Mouse (Mus musculus): ENCODE results near the gene Ppp2r3a.

Ppp2r3a gene

DNA sequence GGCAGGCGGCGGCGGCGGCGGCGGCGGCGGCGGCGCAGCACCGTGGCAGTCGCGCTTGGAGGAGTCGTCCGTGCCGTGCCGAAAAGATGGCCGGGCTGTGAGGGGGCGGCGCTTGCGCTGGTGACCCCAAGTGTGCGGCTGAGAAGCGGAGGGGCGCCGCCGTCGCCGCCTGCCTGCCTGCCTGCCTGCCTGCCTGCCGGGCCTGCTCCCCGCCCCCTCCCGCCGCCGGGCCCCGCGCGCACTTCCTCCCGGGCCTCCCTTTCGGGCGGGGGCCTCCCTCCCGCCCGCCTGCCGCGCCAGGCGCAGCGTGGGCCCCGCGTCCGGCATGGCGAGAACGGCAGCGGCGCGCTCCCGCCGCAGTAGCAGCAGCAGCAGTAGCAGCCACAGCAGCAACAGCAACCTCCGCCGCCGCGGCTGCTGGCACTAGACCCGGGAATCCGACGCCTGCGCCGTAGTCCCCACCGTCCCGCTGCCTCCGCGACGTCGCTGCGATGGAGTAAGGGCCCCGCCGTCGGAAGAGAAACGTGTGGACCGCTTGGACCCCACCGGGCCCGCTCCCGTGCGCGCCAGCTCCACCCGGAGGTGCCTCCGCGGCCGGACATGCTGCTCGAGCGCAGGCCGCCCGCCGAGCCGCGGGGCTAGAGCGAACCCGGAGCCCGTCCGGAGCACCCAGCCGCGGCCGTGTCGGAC, 177.1 kb downstream of the Ppp2r3a start:
- peak; percentile 65 for DNase-seq (ENCODE audit: low spot score)

DNA sequence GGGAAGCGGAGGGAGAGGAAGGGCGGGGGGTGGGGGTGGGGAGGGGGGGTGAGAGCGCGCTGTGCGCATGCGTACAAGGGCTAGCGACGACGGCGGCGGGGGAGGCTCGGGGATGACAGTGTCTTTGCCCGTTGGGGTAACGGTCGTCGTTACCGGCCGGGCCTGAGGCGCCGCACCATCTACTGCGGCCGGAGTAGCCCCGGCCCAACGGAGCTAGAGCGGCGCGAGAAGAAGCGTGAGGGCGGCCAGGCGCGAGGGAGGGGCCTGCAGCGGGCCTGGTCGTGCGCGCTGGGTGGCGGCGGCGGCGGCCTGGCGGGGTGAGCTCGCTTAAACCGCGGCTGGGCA, 177.6 kb downstream of the Ppp2r3a start, which contains the start of gene Msl2:
Gene Msl2, plus strand, starts transcription at position 115 of the 345 bp plus-strand sequence.
- no peak for DNase-seq (ENCODE audit: low spot score)

DNA sequence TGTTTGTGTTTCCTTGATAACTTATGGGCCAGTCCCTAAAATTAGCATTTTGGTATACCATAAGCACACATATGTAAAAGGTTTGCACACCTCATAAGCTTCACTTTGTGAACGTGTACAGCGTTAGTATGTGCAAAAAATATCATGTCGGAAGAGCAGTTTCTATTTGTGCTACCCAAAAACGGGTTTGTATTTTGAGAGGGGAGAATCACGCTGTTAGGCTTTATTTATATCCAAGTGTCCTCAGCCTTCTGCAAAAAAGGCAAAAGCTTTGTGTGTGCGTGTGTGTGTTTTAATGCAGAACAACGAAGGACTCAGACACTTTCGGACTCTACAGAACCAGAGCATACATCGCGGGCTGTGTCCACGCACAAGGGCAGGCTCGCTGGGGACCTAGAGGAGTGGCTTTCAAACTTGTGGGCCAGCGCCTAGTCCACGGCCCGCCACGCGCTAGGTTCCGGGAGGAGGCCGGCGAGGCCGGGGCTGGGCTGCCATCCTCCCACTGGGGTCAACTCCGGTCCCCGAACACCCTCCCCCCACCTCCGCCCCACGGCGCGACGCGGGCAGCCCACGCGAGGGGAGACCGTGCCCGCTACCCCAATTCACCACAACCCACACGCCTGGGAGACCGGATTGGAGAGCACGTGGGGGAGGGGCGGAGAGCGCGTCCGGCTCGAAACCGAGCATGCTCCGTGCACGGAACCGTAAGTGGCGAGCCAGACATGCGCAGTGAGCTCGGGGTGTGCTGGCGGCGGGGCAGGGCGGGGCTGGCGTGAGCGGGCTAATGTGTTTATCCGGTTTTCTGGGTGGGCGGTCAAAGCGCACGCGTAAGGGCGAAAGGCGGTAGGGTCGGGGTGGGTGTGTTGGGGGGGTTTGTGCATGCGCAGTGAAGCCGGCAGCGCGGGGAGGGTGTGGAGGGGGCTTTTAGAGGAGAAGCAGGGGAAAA, 178.3 kb downstream of the Ppp2r3a start:
- DNase-seq (ENCODE audit: low spot score), result peak; percentile 99

DNA sequence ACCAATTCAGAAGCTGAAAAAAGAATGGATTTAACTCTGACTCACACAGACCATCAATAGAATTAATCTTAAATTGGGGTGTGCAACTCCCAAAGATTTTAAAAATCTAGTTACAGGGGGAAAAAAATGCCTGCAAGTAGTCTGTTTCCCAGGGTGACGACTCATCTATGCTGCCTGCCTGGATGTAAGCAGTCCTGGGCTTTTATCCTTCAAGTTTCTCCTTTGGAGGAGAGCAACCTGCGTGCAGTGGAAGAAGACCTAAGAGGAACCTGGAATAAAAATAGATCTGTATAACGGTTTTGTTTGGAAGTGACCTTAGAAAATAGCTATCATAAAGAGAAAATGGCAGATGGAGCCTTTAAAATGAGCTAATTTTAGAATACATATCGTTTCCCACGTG, 179.1 kb downstream of the Ppp2r3a start:
- DNase-seq (ENCODE audit: low spot score), result no peak

DNA sequence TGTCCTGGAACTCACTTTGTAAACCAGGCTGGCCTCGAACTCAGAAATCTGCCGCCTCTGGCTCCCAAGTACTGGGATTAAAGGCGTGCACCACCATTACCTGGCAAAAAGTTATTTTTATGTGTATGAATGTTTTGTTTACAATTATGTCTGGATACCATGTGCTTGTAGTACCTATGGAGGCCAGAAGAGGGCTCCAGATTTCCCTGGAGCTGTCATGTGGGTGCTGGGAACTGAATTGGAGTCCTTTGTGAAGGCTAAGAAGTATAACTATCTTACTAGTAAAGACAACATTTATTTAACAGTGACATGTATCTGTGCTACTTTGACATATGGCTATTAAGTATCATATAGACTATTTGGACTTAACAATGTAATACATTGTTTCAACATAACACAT, 181.8 kb downstream of the Ppp2r3a start:
- no peak for DNase-seq (ENCODE audit: low spot score)

DNA sequence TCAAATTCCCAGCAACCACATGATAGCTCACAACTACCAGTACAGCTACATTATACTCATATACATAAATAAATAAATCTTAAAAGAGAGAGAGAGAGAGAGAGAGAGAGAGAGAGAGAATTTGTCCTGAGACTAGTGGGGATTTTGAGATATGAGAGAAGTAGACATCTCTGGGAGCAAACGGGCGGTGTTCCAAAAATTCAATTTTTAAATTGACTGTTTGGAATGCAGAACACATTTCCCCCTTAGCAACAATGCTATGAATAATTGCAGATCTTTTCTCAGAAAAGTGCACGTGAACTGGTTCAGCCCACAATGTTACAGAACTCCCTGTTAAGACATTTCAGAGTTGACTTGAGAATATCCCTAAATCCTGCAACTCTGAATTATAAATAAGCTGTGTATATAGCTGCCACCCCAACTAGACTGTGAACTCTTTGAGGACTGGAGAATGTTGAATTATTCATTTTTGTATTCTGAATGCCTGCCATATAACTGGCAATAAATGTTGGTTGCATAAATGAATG, 186.5 kb downstream of the Ppp2r3a start:
- DNase-seq (ENCODE audit: low spot score), result no peak

DNA sequence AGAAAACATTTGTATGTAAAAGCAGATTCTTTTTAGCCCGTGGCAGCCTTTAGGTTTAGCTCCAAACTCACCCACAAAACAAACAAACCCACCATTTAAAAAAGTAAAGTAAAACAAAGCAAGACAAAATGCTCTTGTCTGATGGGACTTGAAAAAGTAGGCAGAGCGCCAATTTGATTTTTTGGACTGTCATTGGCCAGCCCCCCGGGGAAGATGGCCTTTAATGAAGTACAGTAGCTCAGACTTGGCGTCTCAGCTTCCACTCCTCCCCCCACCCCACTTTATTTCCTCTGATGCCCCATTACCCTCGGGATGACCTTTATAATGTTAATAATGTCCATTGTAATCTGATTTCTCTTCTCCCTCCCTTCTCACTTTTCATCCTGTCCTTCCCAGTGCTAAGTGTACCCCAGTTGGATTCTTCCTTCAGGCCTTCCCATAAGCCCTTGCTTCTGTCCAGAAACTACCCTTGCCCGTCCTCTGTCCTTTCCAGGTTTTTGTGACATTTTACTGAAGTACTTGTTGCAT, 189.3 kb downstream of the Ppp2r3a start:
- DNase-seq (ENCODE audit: low spot score), result no peak

DNA sequence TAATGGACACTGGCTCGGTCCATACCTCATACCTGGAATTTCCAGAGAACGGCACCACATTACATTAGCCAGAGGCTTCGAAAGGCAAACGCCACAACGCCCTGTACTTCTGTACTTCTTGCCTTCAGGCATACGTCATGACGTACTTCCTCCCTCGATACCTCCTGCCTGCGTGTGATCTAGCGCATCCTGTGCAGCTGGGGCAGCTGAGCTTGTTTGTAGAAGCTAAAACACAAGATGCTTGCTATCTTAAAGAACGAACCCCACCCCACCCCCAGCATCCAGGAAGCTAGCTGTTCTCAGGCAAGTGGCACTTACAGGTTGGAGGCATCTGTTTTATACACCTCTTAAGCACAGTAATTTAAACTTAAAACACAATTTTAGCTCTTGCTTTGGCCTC, 190.6 kb downstream of the Ppp2r3a start:
- no peak for DNase-seq (ENCODE audit: low spot score)

DNA sequence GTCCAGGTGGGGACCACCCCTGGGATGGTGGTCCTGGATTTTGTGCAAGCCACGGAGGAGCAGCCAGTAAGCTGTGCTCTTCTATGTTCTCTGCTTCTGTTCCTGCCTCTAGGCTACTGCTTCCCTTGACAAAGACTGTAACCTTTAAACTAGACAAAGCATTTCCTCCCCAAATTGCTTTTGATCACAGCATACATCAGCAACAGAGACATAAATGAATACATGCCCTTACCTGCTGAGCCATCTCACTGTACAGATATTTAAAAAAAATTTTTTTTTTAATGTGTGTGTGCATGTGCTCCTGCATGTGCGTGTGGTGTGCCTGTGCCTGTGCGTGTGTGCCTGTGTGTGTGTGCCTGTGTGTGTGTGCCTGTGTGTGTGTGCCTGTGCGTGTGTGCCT, 194.4 kb downstream of the Ppp2r3a start:
- no peak for DNase-seq (ENCODE audit: low spot score)

All from adipocyte (in vitro differentiated cells).